Mouse (Mus musculus): ENCODE measurements around the gene Oaf. TPM values are rescaled to one million over a fixed set of nuclear protein-coding genes. Genes with fewer than 3 reads are reported as not detected.

The Oaf gene
- polyA plus RNA-seq (2015; fragmentation: Nextera tagmentation; extraction: Ambion mirVana), result 59.3 and 70.0 TPM in 2 replicates

- H3K4me3 ChIP-seq (ENCODE audit: low read depth, low read length), result peak within 1 kb of the TSS; percentile 76
- DNase-seq, result peak; percentile 90
- peak within 1 kb of the TSS; percentile 90 for H3K9ac ChIP-seq (replicated peaks)
- no peaks in the 10 kb centered on the region for H3K9me3 ChIP-seq (ENCODE audit: low read length)
- H3K36me3 ChIP-seq (replicated peaks; ENCODE audit: insufficient read depth, low read length), result 0 out of 2 replicates have a peak, but pooled peaks cover 3% of the 10 kb centered on the region
- peak within 1 kb of the TSS; percentile 81 for H3K4me2 ChIP-seq (ENCODE audit: low read depth, low read length)
- peaks cover 59% of the 10 kb centered on the region for H3K4me1 ChIP-seq (ENCODE audit: insufficient read depth)
- ATAC-seq, result peak; percentile 87
- H3K27ac ChIP-seq (ENCODE audit: low read depth), result peak within 1 kb of the TSS; percentile 92
- TF ChIP-seq EP300 (IDR thresholded peaks at IDR 0.05; ENCODE audit: low read depth) (no peak; the same call in 1 of the 2 replicates), CTCF (IDR thresholded peaks at IDR 0.05; ENCODE audit: low read depth) (no peak)
- WGBS (ENCODE audit: insufficient replicate concordance), result 2% methylated on average over 43 of the region's 44 CpGs
- no peaks in the 10 kb centered on the region for H3K27me3 ChIP-seq (ENCODE audit: insufficient read depth, low read length)
These were observed at the start of gene Oaf for GRCm38 (mm10) chr9:43239712-43240593. Gene Oaf (minus strand): TSS chr9:43239911.

- no peak overlapping the region for H3K27ac ChIP-seq (ENCODE audit: low read depth)
- no peak for TF ChIP-seq EP300 (IDR thresholded peaks at IDR 0.05; ENCODE audit: low read depth)
- peak; percentile 83 for TF ChIP-seq CTCF (IDR thresholded peaks at IDR 0.05; ENCODE audit: low read depth)
- ATAC-seq, result no peak
- no peak overlapping the region for H3K9ac ChIP-seq (replicated peaks)
- H3K9me3 ChIP-seq (ENCODE audit: low read length), result no peaks in the 10 kb centered on the region
- H3K27me3 ChIP-seq (ENCODE audit: insufficient read depth, low read length), result 0 out of 2 replicates have a peak, but pooled peaks cover 8% of the 10 kb centered on the region
- no peak overlapping the region for H3K4me2 ChIP-seq (ENCODE audit: low read depth, low read length)
- no peaks in the 10 kb centered on the region for H3K36me3 ChIP-seq (replicated peaks; ENCODE audit: insufficient read depth, low read length)
- DNase-seq, result peak; percentile 71
- no peak overlapping the region for H3K4me3 ChIP-seq (ENCODE audit: low read depth, low read length)
- 3% methylated on average over 20 of the region's 20 CpGs for WGBS (ENCODE audit: insufficient replicate concordance)
- H3K4me1 ChIP-seq (ENCODE audit: insufficient read depth), result no peaks in the 10 kb centered on the region
These were observed 47.2 kb upstream of the Oaf start for GRCm38 (mm10) chr9:43286870-43287269.

DNA sequence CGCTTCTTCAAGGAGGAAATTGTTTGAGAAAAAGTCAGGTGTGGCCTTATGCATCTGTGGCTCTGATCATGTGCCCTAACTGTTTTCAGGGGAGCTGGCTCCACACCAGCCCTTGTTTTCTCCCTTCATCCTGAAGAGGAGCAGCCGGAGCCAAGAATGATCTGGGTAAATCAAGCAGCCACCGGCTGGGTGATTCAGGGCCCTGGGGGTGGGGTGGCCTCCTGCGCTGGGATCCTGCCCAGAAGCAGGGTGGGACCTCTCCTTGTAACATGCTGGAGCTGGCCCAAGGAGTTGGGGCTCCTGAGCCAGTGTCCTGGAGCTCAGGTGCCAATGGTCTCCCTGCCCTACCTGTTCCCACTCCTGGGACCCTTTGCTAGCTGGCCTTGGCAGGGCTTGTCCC, 45.6 kb upstream of the Oaf start:
- no peak overlapping the region for H3K9ac ChIP-seq (replicated peaks)
- H3K4me2 ChIP-seq (ENCODE audit: low read depth, low read length), result no peak overlapping the region
- H3K27me3 ChIP-seq (ENCODE audit: insufficient read depth, low read length), result 0 out of 2 replicates have a peak, but pooled peaks cover 8% of the 10 kb centered on the region
- 81% methylated on average over 4 of the region's 4 CpGs for WGBS (ENCODE audit: insufficient replicate concordance)
- DNase-seq (no peak), ATAC-seq (no peak)
- no peaks in the 10 kb centered on the region for H3K9me3 ChIP-seq (ENCODE audit: low read length)
- no peak overlapping the region for H3K4me3 ChIP-seq (ENCODE audit: low read depth, low read length)
- no peaks in the 10 kb centered on the region for H3K36me3 ChIP-seq (replicated peaks; ENCODE audit: insufficient read depth, low read length)
- TF ChIP-seq EP300 (IDR thresholded peaks at IDR 0.05; ENCODE audit: low read depth), result no peak
- no peak for TF ChIP-seq CTCF (IDR thresholded peaks at IDR 0.05; ENCODE audit: low read depth)
- H3K27ac ChIP-seq (ENCODE audit: low read depth), result no peak overlapping the region
- no peaks in the 10 kb centered on the region for H3K4me1 ChIP-seq (ENCODE audit: insufficient read depth)

GRCm38 (mm10) chr9:43284284-43284683, 44.6 kb upstream of the Oaf start:
- Histone ChIP-seq H3K4me3 (ENCODE audit: low read depth, low read length) (no peak overlapping the region), H3K4me2 (ENCODE audit: low read depth, low read length) (no peak overlapping the region), H3K27me3 (ENCODE audit: insufficient read depth, low read length) (0 out of 2 replicates have a peak, but pooled peaks cover 8% of the 10 kb centered on the region), H3K9me3 (ENCODE audit: low read length) (no peaks in the 10 kb centered on the region), H3K4me1 (ENCODE audit: insufficient read depth) (no peaks in the 10 kb centered on the region), H3K27ac (ENCODE audit: low read depth) (no peak overlapping the region), H3K36me3 (replicated peaks; ENCODE audit: insufficient read depth, low read length) (no peaks in the 10 kb centered on the region), H3K9ac (replicated peaks) (no peak overlapping the region)
- TF ChIP-seq CTCF (IDR thresholded peaks at IDR 0.05; ENCODE audit: low read depth) (peak; percentile 98), EP300 (IDR thresholded peaks at IDR 0.05; ENCODE audit: low read depth) (no peak)
- DNase-seq (peak; percentile 86), ATAC-seq (peak; percentile 82)
- WGBS (ENCODE audit: insufficient replicate concordance), result 13% methylated on average over 6 of the region's 6 CpGs

GRCm38 (mm10) chr9:43273735-43274134, 34.0 kb upstream of the Oaf start:
- peaks cover 33% of the 10 kb centered on the region for H3K27me3 ChIP-seq (ENCODE audit: insufficient read depth, low read length)
- peaks cover 7% of the 10 kb centered on the region; the same call in 1 of the 2 replicates for H3K4me1 ChIP-seq (ENCODE audit: insufficient read depth)
- H3K36me3 ChIP-seq (replicated peaks; ENCODE audit: insufficient read depth, low read length), result no peaks in the 10 kb centered on the region
- no peaks in the 10 kb centered on the region for H3K9me3 ChIP-seq (ENCODE audit: low read length)
- H3K4me3 ChIP-seq (ENCODE audit: low read depth, low read length), result no peak overlapping the region
- 58% methylated on average over 9 of the region's 9 CpGs for WGBS (ENCODE audit: insufficient replicate concordance)
- DNase-seq (no peak), ATAC-seq (no peak)
- no peak overlapping the region for H3K27ac ChIP-seq (ENCODE audit: low read depth)
- no peak overlapping the region for H3K9ac ChIP-seq (replicated peaks)
- TF ChIP-seq EP300 (IDR thresholded peaks at IDR 0.05; ENCODE audit: low read depth) (no peak), CTCF (IDR thresholded peaks at IDR 0.05; ENCODE audit: low read depth) (no peak)
- H3K4me2 ChIP-seq (ENCODE audit: low read depth, low read length), result no peak overlapping the region

DNA sequence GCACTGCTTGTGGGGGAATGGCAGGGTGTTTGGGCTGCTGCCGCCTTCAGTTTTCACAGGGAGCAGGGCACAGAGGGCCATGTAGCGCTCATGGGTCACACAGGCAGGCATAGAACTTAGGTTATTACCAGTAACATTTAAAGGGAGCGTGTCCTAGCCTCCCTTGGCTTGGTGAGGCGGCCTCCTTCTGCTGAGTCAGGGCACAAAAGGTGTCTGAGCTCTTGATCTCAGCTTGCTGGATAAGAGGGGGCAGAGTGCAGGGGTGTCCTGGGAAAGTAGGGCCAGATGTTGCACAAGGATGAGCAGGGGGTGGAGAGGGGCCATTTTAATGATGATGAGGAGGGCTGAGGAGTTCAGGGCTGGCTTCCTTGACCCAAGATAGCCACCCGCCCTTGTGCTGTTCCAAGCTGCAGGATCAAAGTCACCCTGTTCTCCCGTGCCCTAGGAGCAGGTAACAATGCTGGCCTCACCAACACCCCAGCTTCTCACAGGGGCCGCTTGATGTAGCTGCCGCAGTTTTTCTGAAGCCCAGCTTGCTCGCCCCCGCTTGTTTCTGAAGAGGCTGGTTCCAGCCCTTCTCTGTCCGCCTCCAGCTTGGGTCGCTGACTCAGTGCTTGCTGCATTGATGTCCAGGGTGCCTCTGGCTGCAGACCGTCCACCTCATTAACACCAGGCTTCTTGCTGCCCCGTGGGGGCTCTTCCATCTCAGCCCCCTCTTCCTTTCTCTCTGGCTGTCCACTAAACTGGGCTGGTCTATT, 32.2 kb upstream of the Oaf start:
- H3K4me1 ChIP-seq (ENCODE audit: insufficient read depth), result peaks cover 7% of the 10 kb centered on the region; the same call in 1 of the 2 replicates
- no peaks in the 10 kb centered on the region for H3K36me3 ChIP-seq (replicated peaks; ENCODE audit: insufficient read depth, low read length)
- no peak overlapping the region for H3K4me2 ChIP-seq (ENCODE audit: low read depth, low read length)
- no peak overlapping the region for H3K27ac ChIP-seq (ENCODE audit: low read depth)
- TF ChIP-seq CTCF (IDR thresholded peaks at IDR 0.05; ENCODE audit: low read depth), result no peak
- TF ChIP-seq EP300 (IDR thresholded peaks at IDR 0.05; ENCODE audit: low read depth), result no peak
- no peaks in the 10 kb centered on the region for H3K9me3 ChIP-seq (ENCODE audit: low read length)
- no peak overlapping the region for H3K9ac ChIP-seq (replicated peaks)
- DNase-seq (no peak), ATAC-seq (no peak)
- peaks cover 33% of the 10 kb centered on the region for H3K27me3 ChIP-seq (ENCODE audit: insufficient read depth, low read length)
- H3K4me3 ChIP-seq (ENCODE audit: low read depth, low read length), result no peak overlapping the region
- WGBS (ENCODE audit: insufficient replicate concordance), result 67% methylated on average over 14 of the region's 14 CpGs
